Mouse (Mus musculus) adrenal gland (tissue): ENCODE data around the gene Hip1.

ENCODE experiments used
- intact Hi-C: fragments of 180-260 bp; cut with DNase I; formaldehyde crosslinking; loops from one replicate; pipeline ENCODE4 v1.15.1; 2025

Hip1 gene

GRCm38 (mm10) chr5:135533431-135533830 lies 11.5 kb downstream of the Hip1 start:
- intact Hi-C loops = no loop called here

GRCm38 (mm10) chr5:135531306-135531845 lies 13.5 kb downstream of the Hip1 start:
- intact Hi-C loops = no loop called here

- intact Hi-C loops = no loop called here
These were observed 15.0 kb downstream of the Hip1 start for GRCm38 (mm10) chr5:135529964-135530363.

GRCm38 (mm10) chr5:135529310-135529709 lies 15.6 kb downstream of the Hip1 start:
- intact Hi-C loops = no loop called here

GRCm38 (mm10) chr5:135527986-135528385 lies 16.9 kb downstream of the Hip1 start:
- intact Hi-C loops = no loop called here

- intact Hi-C loops = no loop called here
These were observed 20.0 kb downstream of the Hip1 start for GRCm38 (mm10) chr5:135524660-135525560.

- intact Hi-C loops = no loop called here
These were observed 20.8 kb downstream of the Hip1 start for GRCm38 (mm10) chr5:135524087-135524486.

- intact Hi-C loops = no loop called here
These were observed 22.7 kb downstream of the Hip1 start for GRCm38 (mm10) chr5:135522111-135522722.

- intact Hi-C loops = no loop called here
These were observed 27.5 kb downstream of the Hip1 start for GRCm38 (mm10) chr5:135517348-135517883.

GRCm38 (mm10) chr5:135513131-135513530 lies 31.8 kb downstream of the Hip1 start:
- intact Hi-C loops = no loop called here

- intact Hi-C loops = no loop called here
These were observed 33.8 kb downstream of the Hip1 start for GRCm38 (mm10) chr5:135511105-135511504.

- intact Hi-C loops = no loop called here
These were observed 36.6 kb downstream of the Hip1 start for GRCm38 (mm10) chr5:135508284-135508683.

GRCm38 (mm10) chr5:135507561-135508273 lies 37.2 kb downstream of the Hip1 start:
- intact Hi-C loops = no loop called here

- intact Hi-C loops = no loop called here
These were observed 39.5 kb downstream of the Hip1 start for GRCm38 (mm10) chr5:135505442-135505841.

- intact Hi-C loops = no loop called here
These were observed 42.0 kb downstream of the Hip1 start for GRCm38 (mm10) chr5:135502931-135503330.

GRCm38 (mm10) chr5:135502027-135502426 lies 42.9 kb downstream of the Hip1 start:
- intact Hi-C loops = no loop called here

GRCm38 (mm10) chr5:135498914-135499313 lies 46.0 kb downstream of the Hip1 start:
- intact Hi-C loops = no loop called here

GRCm38 (mm10) chr5:135497347-135497955 lies 47.5 kb downstream of the Hip1 start:
- intact Hi-C loops = no loop called here

GRCm38 (mm10) chr5:135496489-135496888 lies 48.4 kb downstream of the Hip1 start:
- intact Hi-C loops = no loop called here

- intact Hi-C loops = loop anchor here (2.0 kb wide), 1 partner anchor 97 kb away; no protein-coding TSS in a partner anchor
These were observed 49.4 kb downstream of the Hip1 start for GRCm38 (mm10) chr5:135495471-135495870.
